Mouse (Mus musculus) kidney, adult 18-20 months (tissue): ENCODE results near the gene Serpinh1.

Experiments
- DNase-seq: peaks from one replicate; pipeline ENCODE4 v3.0.0; 2021

Serpinh1 gene

DNA sequence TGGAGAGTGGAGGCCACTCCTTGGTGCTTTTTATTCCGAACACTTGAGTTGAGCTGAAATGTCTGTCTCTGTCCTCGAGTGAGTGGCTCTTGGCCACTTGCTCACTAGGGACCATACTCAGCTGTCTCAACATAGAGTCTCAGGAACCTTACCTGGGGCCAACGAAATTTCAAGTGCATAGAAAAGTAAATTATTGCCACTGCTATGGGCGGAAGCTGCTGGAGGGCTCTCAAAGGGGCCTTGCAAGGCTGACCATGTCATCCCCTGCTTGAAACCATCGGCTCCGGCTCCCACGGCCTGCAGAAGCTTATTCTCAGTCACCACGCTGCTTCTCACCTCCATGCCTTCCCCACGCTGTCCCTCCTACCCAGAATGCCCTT, 29.7 kb downstream of the Serpinh1 start:
- DNase-seq, result no peak

DNA sequence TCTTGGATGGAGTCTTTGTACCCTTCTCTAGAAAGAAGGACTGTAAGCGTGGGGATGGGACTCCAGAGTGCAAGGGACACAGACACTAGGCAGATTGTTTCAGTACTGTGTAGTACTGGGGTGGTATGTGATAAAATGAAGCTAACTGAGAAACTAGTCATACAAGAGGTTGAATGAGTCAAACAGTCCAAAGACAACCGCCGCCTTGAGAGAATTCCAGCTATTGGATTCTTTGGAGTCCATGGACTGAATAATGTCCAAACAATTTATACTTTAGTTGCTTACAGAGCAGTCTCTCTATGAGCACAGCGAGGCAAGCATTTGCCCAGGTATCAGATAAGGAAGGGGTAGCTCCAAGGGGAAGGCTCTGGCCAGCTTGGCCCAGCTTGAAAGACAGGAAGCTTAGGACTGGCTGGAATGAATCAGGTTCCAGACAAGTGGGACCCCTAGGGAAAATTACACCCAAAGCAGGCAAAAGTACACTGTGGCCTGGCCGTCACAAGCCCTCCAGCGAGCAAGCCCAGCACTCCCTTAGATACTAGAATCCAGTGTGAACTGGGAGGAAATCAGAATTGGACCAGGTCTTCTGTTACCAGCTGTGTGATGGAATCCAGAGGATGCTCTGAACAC, 30.2 kb downstream of the Serpinh1 start:
- no peak for DNase-seq

DNA sequence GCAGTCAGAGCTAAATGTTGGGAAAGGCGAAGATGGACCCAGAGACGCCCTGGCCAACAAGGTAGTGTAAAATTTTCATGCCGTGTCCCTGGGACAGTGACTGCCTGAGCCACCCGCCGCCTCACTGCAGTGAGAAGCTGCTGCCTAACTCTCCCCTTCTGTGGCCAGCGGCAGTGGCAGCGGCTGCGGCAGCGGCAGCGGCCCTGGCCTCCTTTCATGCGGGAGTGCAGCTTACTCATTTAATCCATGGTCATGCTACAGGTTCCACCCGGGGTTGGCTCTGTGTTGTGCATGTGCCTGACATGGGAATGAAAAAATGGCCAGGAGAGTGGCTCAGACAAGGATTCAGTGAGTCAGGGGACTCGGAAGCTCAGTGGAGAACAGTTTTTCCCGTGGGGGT, 32.5 kb downstream of the Serpinh1 start:
- DNase-seq, result no peak

DNA sequence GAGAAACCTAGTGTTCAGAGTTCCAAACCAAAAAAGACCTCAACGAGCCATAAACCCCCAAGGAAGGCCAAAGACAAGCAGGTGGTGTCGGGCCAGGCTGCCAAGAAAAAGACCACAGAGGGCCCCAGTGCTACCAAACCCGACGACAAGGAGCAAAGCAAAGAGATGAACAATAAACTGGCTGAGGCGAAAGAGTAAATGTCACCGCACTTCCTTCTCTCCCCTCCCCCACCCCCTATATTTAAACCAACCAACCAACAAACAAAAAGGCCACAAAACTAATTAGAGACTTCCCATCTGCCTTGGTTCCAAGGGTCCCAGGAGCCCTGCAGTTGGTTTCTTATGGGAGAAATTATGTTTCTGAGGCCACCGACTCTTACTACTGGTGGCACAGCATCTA, 35.6 kb downstream of the Serpinh1 start:
- DNase-seq, result no peak

DNA sequence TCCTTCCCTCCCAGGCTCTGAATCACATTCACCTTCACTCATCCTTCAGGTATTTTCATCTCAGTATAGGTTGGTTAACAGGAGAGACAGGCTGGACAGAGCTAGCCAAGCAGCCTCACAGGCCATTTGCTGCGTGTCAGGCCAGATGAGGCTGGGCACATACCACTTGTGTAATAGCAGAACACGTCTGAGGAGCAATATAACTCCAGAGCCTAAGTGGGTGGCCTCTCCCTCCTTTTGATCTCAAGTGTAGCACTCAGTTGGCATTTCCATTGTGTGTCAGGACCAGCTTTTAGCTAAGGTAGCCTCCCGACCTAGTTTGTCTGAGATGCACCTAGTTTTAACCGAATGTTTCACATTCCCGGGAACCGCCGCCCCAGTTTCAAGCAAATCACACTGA, 36.8 kb downstream of the Serpinh1 start:
- no peak for DNase-seq

DNA sequence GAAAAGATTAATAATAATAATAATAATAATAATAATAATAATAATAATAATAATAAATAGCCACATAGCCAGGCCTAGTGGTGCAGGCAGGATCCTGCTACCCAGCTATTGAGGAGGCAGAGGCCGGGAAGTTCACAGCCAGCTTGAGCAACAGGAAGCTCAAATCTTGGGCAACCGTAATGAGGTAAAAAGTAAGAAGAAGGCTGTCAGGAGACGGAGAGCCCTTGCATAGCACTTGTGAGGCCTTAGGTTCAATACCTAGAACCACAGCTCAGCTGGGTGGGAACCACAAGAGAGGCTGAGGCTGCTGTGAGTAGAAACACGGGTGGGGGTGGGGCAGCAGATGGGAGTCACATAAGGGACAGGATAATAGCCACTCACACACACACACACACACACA, 38.5 kb downstream of the Serpinh1 start:
- DNase-seq, result no peak

DNA sequence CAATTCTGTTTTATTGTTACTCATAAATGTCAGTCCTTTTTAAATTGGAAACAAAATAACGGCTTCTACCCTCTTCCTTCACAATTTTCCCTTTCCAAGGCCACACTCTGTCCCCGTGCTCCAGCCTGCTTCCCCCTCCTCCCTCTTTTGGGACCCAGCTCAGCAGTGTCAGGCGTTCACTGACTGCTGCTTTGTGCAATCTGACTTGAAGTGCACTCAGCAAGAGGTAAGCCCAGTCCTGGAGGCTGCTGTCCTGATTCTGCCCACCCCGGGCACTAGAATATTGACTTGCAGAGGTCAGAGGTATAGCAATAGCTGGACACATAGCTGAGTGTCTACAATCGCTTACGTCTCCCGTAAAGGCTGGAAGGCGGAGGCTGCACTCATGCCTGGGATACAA, 39.8 kb downstream of the Serpinh1 start:
- no peak for DNase-seq

DNA sequence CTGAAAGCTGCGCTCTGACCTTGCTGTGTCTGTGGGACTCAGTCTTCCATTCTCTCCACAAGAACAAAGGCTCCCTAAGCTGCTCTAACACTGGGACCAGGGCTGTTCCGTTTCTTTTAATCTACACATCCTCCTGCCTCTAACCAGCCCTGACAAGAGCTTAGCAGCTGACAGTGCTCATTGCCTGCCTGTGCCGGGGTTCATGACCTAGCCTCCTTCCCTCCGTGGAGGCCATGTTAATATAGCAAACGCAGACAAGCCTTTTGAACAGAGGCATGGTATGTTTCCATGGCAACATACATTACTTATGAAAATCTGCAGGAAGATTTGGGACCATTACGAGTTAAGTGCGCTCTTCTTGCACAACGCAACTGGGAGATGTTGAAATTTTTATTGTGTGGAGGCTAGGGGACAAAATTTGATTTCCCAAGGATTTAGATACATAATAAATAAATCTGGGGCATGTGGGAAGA, 40.3 kb downstream of the Serpinh1 start:
- DNase-seq, result no peak

DNA sequence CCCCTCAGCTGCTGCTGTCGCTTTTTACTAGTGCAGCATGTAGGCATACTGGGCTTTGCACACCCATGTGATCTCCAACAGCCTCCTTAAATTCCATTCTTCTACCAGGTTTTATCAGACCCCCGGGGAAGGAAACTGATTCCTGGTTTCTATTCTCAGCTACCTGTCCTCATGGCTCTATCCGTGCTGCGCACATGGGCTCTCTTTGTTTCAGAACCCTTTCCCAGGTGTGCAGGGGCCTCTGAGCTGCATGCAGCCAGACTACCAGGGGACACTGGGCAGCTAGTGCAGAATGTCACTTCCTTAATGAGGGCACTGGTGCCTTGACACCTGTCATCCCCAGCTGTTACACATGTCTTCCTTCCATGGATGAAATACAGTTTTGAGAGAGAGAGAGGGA, 41.0 kb downstream of the Serpinh1 start:
- DNase-seq, result no peak

DNA sequence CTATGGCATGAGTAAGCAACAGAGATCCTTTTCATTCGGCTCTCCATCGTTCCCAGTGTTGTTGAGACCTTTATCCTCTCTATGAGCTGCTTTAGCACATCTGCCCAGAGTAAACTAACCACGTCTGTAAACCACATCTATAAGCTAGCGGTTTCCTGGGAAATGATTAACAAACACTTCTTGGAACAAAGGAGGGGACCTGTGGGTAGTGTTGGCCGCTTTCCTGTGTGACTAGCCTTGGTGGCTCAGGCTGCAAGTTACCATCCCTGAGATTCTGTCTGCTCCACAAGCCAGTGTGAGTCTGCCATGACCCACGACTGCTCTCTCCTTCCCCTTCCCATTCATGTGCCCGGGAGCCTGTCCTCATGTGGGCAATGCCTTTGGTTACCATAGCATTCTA, 41.6 kb downstream of the Serpinh1 start:
- DNase-seq, result peak; percentile 12

DNA sequence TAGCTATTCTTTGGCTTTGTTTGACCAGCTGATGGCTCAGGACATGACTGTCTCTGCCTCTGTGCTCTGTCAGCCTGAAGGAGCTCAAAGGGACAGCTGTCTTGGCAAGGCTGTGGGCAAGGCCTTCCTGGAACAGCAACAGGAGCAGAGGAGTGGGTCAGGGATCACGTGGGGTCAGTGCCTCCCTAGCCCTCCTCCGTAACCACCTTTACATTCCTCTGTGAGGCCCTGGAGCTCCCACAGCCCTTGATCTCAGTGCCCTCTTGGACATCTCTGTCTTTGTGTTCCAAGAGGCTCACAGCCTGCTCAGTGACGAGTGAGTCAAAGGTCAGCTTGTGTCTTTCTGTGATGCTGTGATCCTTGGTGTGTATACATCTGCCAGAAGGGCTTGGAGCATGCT, 46.4 kb downstream of the Serpinh1 start:
- no peak for DNase-seq

DNA sequence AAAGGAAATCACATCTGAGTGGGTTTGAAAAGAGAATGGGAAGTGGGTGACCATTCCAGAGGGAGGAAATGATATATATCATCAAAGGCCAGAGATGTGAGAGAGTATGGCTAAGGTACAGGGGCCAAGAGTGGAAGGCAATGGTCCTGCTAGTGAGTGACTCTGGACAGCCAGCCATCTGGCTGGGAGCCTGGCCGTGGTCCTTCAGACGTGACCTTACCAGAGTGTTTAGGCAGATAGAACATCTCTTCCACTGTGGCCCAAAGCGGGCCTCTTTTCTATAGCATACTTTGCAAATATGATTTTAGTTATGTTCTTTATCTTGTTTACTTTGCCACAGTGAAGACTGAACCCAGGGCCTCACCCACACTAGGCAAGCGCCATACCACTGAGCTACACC, 47.4 kb downstream of the Serpinh1 start:
- no peak for DNase-seq

DNA sequence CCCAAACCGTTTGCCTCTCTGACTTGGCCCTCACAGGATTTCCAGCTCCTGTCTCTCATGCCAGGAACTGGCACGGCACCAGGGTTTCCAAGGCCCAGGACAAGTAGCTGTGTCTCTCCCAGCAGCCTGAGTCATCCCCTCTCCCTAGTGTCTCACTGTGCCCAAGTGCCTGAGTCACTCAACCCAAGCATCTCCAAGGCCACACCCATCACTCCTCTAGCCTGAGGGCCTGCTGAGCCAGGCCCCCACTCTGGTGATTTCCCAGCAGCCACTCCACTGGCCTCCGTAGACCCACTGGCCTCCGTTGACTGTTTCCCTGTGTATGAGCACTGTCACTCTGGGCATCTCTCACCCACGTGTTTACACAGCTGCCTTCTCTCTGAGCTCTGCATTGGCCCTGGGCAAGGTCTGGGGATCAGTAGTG, 48.1 kb downstream of the Serpinh1 start:
- DNase-seq, result no peak

DNA sequence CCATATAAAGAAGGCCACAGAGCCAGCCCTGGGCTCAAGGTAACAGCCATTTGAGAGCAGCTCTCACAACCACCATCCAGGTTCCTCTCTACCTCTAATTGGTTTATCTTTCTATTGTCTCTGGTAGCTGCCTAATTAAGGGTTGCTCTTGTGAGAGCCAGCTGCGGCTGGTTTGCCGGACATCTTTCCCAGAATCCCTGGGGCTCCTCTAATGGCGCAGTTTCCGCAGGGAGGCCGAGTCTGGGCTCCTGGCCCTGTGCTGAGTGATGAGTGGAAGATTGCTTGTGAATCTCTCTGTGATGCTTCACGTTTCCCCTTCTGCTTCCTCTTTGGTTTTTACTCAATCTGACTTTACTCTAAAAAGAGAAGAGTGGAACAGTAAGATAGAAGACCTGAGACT, 49.0 kb downstream of the Serpinh1 start:
- no peak for DNase-seq

DNA sequence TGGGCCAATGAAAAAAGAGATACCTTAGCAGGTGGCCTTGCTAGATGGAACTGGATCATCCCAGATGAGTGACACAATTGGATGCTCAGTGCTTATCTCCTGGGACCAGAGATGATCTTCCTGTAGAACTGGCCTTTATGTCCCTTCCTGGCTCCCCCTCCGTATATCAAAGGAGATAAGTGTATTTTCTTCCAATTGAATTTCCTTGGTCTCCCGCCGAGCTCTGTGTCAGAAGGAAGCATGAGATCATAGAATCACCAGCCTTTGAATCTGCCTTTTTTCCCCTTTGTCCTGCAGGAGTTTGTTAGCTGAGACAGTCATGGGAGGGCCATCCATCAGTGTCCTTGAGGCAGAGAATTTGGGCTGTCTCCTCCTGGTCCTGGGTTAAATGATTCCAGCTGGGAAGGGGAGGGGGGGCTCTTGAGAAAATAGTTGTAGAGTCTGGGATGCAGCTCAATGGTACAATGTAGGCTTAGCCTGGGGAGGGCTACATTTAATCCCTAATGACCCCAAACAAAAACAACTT, 52.3 kb downstream of the Serpinh1 start:
- DNase-seq, result no peak
